Mouse (Mus musculus): ENCODE results near the gene Tmem8b. TPM values are rescaled to one million over a fixed set of nuclear protein-coding genes. Genes with fewer than 3 reads are reported as not detected.

Gene Tmem8b
- polyA plus RNA-seq, 1 experiment from 2014 or later, result 13.7 TPM

DNA sequence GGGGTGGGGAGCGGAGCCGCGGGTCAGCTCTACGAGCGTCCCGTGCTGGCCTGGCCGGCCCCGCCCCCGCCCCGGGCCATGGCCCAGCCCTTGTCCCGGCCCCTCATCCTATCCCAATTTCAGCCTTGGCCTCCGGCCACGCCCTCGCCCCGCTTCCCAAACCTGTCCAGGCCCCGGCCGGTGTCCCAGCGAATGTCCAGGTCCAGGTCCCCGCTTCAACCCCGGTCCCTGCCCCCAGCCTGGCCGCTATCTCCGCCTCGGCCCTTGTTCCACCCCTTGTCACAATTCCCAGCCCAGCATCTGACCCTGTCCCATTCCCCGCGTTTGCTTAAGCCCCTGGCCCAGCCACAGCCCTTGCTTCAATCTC lies 640 bp downstream of the Tmem8b start:
- Histone ChIP-seq H3K27me3 (peaks cover 15% of the 10 kb centered on the region), H3K36me3 (peaks cover 4% of the 10 kb centered on the region), H3K4me1 (peaks cover 42% of the 10 kb centered on the region), H3K9ac (peak overlapping the region; percentile 94), H3K4me3 (peak overlapping the region; percentile 83), H3K4me2 (replicated peaks) (peak overlapping the region; percentile 86), H3K27ac (peak overlapping the region; percentile 69), H3K9me3 (replicated peaks) (no peaks in the 10 kb centered on the region)
- peak; percentile 74 for ATAC-seq (ENCODE audit: low FRiP score)
- under 1% methylated on average over 19 of the region's 25 CpGs for WGBS

DNA sequence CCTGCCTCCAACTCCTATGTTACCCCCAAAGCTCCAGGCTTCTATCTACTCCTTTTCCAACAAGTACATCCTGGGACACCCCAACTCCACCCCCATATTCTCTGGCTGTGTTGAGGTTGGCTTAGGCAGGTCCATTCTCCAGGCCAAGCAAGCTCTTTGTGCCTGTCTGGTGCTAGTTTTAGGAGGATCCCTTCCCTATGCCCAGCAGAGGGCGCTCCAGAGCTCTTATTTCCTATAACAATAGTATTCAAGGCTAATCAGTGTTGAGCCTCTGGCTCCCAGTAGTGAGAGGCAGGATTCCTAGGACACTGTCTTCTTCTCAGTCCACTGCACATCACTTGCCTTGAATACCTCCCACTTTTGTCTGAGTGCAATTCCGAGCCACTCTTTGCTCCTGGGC lies 3.3 kb downstream of the Tmem8b start:
- ATAC-seq (ENCODE audit: low FRiP score), result peak; percentile 12; the same call in 1 of the 2 replicates
- Histone ChIP-seq H3K4me2 (replicated peaks) (peak overlapping the region; percentile 86), H3K27me3 (no peaks in the 10 kb centered on the region), H3K9me3 (replicated peaks) (no peaks in the 10 kb centered on the region), H3K27ac (no peak overlapping the region), H3K4me3 (peak overlapping the region; percentile 4; the same call in 1 of the 2 replicates), H3K9ac (no peak overlapping the region), H3K4me1 (peaks cover 42% of the 10 kb centered on the region), H3K36me3 (peaks cover 30% of the 10 kb centered on the region)
- 2% methylated on average over 2 of the region's 2 CpGs for WGBS

DNA sequence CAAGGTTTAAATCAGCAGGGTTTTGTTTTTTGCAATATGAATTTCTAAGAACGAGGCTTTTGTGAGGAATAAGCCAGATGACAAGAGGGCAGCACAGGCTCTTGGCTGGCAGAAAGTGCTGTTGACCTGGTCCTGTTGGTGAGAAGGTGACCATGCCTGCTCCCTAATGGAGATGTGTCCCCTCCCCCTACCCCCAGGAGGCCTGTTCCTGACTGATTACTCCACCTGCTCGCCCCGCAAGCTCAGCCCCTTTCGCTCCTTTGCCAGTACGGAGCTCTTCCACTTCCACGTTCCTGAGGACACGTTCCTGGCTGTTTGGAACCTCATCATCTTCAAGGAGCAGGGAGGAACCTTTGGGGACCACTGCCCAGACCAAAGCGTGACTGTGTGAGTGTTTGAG lies 4.9 kb downstream of the Tmem8b start:
- H3K9me3 ChIP-seq (replicated peaks), result no peaks in the 10 kb centered on the region
- no peak for ATAC-seq (ENCODE audit: low FRiP score)
- H3K4me2 ChIP-seq (replicated peaks), result no peak overlapping the region
- no peak overlapping the region for H3K9ac ChIP-seq
- peaks cover 38% of the 10 kb centered on the region for H3K4me1 ChIP-seq
- no peak overlapping the region for H3K27ac ChIP-seq
- no peak overlapping the region for H3K4me3 ChIP-seq
- no peaks in the 10 kb centered on the region for H3K27me3 ChIP-seq
- 73% methylated on average over 8 of the region's 8 CpGs for WGBS
- H3K36me3 ChIP-seq, result peaks cover 47% of the 10 kb centered on the region

DNA sequence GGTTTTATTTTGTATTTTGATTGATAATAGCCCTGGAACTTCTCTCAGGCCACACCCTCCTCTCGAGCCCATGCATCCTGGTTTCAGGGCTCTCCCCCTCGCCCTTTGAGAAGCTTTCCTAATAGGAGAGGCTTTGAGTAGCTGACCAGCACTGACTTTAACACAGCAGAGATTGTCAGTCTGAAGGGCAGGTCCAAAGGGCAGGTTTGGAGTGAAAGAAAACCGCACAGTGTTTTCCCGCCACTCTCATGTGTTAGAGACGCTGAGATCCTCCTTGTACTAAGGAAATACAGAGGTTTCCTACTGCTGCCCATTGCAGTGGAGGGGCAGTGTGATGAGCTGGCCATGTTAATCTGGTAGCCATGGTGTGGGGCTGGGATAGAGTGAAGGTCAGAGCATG lies 6.2 kb downstream of the Tmem8b start:
- Histone ChIP-seq H3K36me3 (peaks cover 60% of the 10 kb centered on the region), H3K27me3 (no peaks in the 10 kb centered on the region), H3K4me2 (replicated peaks) (no peak overlapping the region), H3K27ac (no peak overlapping the region), H3K9me3 (replicated peaks) (no peaks in the 10 kb centered on the region), H3K4me3 (no peak overlapping the region), H3K4me1 (peaks cover 32% of the 10 kb centered on the region), H3K9ac (no peak overlapping the region)
- ATAC-seq (ENCODE audit: low FRiP score), result no peak
- 78% methylated on average over 5 of the region's 5 CpGs for WGBS

DNA sequence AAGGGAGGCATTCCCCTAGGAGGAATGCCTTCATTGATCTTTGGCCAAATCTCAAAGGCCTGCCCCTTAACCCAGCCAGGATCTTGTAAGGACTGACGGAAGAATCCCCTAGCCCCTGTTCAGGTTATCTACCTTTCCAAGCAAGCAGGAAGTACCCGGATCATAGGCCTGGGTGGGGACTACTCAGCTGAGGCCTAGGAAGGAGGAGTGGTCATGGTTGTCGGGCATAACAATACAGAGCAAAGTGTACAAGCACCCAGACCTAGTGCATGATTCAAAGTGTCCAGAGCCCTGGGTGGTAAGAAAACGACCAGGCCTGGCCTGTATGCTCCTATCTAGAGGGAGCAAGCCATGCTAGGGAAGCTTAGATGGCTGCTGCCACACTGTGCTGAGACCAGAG lies 6.8 kb downstream of the Tmem8b start:
- Histone ChIP-seq H3K27me3 (no peaks in the 10 kb centered on the region), H3K4me2 (replicated peaks) (no peak overlapping the region), H3K27ac (no peak overlapping the region), H3K36me3 (peaks cover 64% of the 10 kb centered on the region), H3K9me3 (replicated peaks) (no peaks in the 10 kb centered on the region), H3K4me1 (peaks cover 26% of the 10 kb centered on the region), H3K4me3 (no peak overlapping the region), H3K9ac (no peak overlapping the region)
- ATAC-seq (ENCODE audit: low FRiP score), result no peak
- WGBS, result 79% methylated on average over 4 of the region's 4 CpGs

DNA sequence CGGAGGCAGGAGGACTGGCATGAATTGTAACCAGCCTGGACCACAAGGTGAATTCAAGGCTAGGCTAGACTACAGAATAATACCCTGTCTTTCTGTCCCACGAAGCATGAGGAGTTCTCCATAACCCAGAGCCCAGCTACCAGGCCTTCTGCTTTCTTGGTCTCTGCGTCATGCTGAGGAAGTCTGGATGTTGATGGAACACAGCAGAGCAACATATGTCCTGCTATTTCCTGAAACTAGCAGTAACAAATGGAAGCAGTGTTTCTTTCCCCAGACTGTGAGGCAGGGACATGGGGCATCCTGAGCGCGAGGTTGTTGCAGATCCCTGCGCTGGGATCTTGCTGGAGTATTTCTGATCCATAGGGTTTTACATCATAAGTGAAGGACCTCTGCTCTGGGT lies 9.8 kb downstream of the Tmem8b start:
- Histone ChIP-seq H3K27me3 (no peaks in the 10 kb centered on the region), H3K4me2 (replicated peaks) (no peak overlapping the region), H3K4me3 (no peak overlapping the region), H3K27ac (no peak overlapping the region), H3K9me3 (replicated peaks) (no peaks in the 10 kb centered on the region), H3K9ac (no peak overlapping the region), H3K4me1 (no peaks in the 10 kb centered on the region), H3K36me3 (peaks cover 86% of the 10 kb centered on the region)
- WGBS, result 89% methylated on average over 6 of the region's 6 CpGs
- ATAC-seq (ENCODE audit: low FRiP score), result no peak

DNA sequence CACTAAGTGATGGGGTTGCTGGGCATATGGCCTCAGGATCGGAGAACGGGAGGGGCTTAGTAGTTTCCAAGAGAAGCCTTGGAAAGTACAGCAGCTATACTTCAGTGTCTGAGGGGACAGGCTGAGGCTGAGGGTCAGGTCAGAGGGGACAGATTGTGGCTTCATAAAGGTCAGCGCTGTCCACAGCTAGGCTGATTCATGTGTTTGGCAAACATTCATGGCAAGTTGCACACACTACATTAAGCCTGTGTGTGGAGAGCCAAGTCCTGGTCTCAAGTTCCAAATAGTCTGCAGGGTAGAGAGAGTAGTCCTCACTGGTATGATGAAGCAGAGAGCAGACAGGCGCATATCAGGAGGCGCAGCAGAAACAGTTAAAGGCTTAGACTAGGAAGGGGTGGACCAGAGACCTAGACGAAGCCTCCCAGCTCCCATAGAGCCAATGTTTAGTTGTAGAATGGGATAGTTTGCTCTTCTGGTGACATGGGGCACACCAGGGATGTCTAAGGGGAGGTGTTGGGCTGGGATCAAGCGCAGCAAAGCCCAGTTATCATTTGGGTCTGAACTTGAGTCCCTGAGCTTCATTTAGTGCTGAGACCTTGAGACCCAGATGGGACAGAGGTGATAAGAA lies 10.8 kb downstream of the Tmem8b start:
- no peaks in the 10 kb centered on the region for H3K4me1 ChIP-seq
- 88% methylated on average over 7 of the region's 7 CpGs for WGBS
- H3K4me2 ChIP-seq (replicated peaks), result no peak overlapping the region
- ATAC-seq (ENCODE audit: low FRiP score), result no peak
- no peaks in the 10 kb centered on the region for H3K9me3 ChIP-seq (replicated peaks)
- H3K9ac ChIP-seq, result no peak overlapping the region
- no peaks in the 10 kb centered on the region for H3K27me3 ChIP-seq
- no peak overlapping the region for H3K27ac ChIP-seq
- no peak overlapping the region for H3K4me3 ChIP-seq
- H3K36me3 ChIP-seq, result peaks cover 90% of the 10 kb centered on the region

DNA sequence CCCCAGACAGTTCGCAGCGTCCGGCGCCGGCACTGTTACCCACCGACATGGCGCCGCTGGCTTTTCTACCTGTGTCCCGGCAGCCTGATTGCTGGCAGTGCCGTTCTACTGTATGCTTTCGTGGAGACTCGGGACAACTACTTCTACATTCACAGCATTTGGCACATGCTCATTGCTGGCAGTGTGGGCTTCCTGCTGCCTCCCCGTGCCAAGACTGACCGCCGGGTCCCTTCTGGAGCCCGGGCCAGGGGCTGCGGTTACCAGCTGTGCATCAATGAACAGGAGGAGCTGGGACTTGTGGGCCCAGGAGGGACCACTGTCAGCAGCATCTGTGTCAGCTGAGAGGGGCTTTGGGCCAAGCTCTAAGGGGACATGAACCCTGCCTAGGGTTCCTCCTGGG lies 21.2 kb downstream of the Tmem8b start:
- ATAC-seq (ENCODE audit: low FRiP score), result no peak
- no peaks in the 10 kb centered on the region for H3K27me3 ChIP-seq
- H3K9ac ChIP-seq, result no peak overlapping the region
- H3K4me1 ChIP-seq, result no peaks in the 10 kb centered on the region
- H3K4me2 ChIP-seq (replicated peaks), result no peak overlapping the region
- no peak overlapping the region for H3K27ac ChIP-seq
- WGBS, result 95% methylated on average over 17 of the region's 17 CpGs
- H3K9me3 ChIP-seq (replicated peaks), result no peaks in the 10 kb centered on the region
- peaks cover 48% of the 10 kb centered on the region for H3K36me3 ChIP-seq
- no peak overlapping the region for H3K4me3 ChIP-seq

DNA sequence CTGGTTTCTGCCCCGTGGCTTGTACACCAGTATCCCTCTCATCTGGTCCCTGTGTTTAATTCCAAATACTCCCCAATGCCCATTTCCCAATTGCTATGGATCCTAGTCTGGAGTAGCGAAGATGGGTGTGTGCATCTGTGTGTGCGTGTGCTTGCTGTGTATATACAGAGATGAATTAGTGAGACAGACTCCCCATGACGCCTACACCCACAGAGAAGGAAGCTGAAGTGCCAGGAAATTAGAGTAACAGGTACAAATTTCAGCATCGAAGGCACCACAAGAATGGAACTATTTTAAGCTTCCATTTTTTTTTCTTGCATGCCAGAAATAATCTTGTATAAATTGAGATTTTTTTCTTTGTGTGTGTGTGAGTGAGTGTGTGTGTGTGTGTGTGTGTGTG lies 22.3 kb downstream of the Tmem8b start:
- Histone ChIP-seq H3K9ac (no peak overlapping the region), H3K9me3 (replicated peaks) (no peaks in the 10 kb centered on the region), H3K36me3 (peaks cover 38% of the 10 kb centered on the region), H3K4me2 (replicated peaks) (no peak overlapping the region), H3K27me3 (no peaks in the 10 kb centered on the region), H3K27ac (no peak overlapping the region), H3K4me1 (no peaks in the 10 kb centered on the region), H3K4me3 (no peak overlapping the region)
- WGBS, result 84% methylated on average over 5 of the region's 5 CpGs
- no peak for ATAC-seq (ENCODE audit: low FRiP score)

DNA sequence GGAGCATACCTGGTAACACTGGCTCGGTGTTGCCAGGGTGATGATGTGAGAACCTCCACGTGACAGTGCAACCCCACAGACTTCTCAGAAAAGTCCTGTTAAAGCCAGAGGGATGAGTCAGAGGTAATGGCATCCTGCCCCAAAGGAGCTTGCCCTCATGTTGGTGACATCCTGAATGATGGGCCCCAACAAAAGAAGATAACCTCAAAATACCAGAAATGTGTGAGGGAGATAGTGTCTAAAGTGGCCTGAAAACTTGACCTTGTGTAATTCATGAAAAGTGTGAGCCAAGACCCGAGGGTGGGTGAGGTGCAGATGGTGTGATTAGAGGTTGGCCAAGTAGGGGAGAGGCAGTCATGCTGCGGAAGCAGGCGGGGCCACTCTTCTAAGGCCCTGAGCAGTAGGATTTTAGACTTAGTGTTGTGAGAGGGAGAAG lies 25.1 kb downstream of the Tmem8b start:
- Histone ChIP-seq H3K36me3 (peaks cover 20% of the 10 kb centered on the region), H3K4me3 (no peak overlapping the region), H3K4me1 (no peaks in the 10 kb centered on the region), H3K27me3 (no peaks in the 10 kb centered on the region), H3K4me2 (replicated peaks) (no peak overlapping the region), H3K27ac (no peak overlapping the region), H3K9me3 (replicated peaks) (no peaks in the 10 kb centered on the region), H3K9ac (no peak overlapping the region)
- WGBS, result 81% methylated on average over 5 of the region's 5 CpGs
- no peak for ATAC-seq (ENCODE audit: low FRiP score)

DNA sequence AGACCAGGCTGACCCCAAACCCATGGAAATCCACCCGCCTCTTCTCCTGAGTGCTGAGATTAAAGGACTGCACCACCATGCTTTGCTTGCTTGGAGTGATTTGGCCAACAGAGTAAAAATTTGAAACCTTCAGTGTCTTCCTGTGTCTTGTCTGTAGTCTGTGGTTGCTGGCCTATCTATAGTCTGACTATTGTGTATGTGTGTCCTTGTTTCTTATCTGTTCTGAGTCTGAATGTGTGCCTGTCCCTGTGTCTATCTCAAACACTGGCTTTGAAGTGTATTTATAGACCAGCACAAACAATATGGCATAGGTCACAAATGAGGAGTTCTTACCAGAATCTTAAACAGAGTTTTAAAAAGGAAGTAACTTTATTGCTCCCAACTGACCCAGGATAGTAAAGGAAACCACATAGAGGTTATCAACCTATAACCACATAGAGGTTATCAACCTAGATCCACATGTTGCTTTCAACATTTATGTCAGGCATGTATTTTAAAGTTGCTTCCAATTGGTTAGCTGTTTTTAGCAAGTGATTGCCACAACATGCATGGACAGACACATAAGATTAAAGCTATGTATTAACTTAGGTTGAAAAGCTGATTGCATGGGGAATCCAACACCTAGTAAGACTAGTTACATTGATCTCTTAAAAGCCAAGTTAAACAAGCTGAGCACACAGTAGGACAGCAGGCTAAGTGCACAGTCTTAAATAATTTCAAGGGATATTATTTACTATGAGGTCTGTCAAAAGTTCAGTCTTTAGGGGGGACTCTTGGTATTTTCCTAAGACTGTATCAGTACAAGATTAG lies 25.9 kb downstream of the Tmem8b start:
- H3K4me2 ChIP-seq (replicated peaks), result no peak overlapping the region
- H3K27ac ChIP-seq, result no peak overlapping the region
- no peak overlapping the region for H3K9ac ChIP-seq
- no peaks in the 10 kb centered on the region for H3K4me1 ChIP-seq
- no peaks in the 10 kb centered on the region for H3K27me3 ChIP-seq
- ATAC-seq (ENCODE audit: low FRiP score), result no peak
- 97% methylated on average over 1 of the region's 1 CpGs for whole genome bisulfite sequencing
- H3K36me3 ChIP-seq, result peaks cover 13% of the 10 kb centered on the region
- H3K4me3 ChIP-seq, result no peak overlapping the region
- H3K9me3 ChIP-seq (replicated peaks), result no peaks in the 10 kb centered on the region

DNA sequence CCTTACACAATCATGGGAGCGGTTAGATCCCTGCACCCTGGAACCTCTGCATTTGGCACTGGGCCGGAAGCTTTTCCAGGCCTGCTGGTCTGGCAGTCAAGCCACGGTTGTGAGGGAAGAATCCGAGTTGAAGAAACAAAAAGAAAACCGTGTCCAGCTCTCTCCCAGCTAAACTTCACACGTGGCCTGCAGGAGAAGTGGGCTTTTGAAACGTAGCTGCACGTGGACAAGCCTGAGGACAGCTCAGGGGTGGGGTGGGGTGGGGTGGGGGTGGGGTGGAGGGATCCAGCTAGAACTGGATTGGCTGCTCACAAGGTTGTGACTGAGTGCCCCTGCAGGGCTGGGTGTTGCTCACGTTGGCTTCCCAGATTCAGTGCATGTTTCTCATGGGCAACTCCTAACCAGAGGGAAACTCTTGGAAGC lies 26.5 kb downstream of the Tmem8b start:
- Histone ChIP-seq H3K36me3 (peaks cover 7% of the 10 kb centered on the region), H3K4me3 (no peak overlapping the region), H3K27ac (no peak overlapping the region), H3K27me3 (no peaks in the 10 kb centered on the region), H3K9me3 (replicated peaks) (no peaks in the 10 kb centered on the region), H3K4me2 (replicated peaks) (no peak overlapping the region), H3K4me1 (no peaks in the 10 kb centered on the region), H3K9ac (no peak overlapping the region)
- WGBS, result 33% methylated on average over 9 of the region's 9 CpGs
- ATAC-seq (ENCODE audit: low FRiP score), result no peak

DNA sequence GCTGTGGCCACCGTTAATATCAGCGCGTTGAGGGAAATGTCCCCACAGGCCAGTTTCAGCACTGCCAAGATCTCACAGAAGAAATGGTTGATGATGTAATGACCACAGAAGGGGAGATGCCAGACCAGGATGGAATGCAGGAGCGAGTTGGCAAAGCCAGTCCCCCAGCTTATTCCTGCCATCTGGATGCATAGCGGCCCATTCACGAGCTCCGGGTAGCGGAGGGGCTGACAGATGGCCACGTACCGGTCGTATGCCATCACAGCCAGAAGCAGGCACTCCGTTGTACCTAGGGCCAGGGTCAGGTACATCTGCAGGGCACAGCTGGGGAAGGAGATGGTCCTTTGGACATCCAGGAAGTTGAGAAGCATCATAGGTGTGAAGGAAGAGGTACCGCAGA lies 27.8 kb downstream of the Tmem8b start:
- 88% methylated on average over 13 of the region's 13 CpGs for WGBS
- ATAC-seq (ENCODE audit: low FRiP score), result no peak
- Histone ChIP-seq H3K4me2 (replicated peaks) (no peak overlapping the region), H3K9ac (no peak overlapping the region), H3K4me3 (no peak overlapping the region), H3K27me3 (no peaks in the 10 kb centered on the region), H3K4me1 (no peaks in the 10 kb centered on the region), H3K36me3 (peaks cover 2% of the 10 kb centered on the region; the same call in 1 of the 2 replicates), H3K9me3 (replicated peaks) (no peaks in the 10 kb centered on the region), H3K27ac (no peak overlapping the region)
